Mouse (Mus musculus) adrenal gland, postnatal 14 days (tissue): ENCODE measurements at regions not wholly inside any gene's neighbourhood (a gene's known extent, or its start where the extent isn't known, plus 50 kb on each side); places are given as distances from the start of the nearest gene placed in this dataset.

Experiments used
- DNase-seq: peaks from one replicate; pipeline ENCODE4 v3.0.0; 2021; ENCODE audit warnings: mixed read lengths

- DNase-seq = no peak
These were observed 336.9 kb upstream of the Gcfc2 start for GRCm38 (mm10) chr6:81586441-81587117.

DNA sequence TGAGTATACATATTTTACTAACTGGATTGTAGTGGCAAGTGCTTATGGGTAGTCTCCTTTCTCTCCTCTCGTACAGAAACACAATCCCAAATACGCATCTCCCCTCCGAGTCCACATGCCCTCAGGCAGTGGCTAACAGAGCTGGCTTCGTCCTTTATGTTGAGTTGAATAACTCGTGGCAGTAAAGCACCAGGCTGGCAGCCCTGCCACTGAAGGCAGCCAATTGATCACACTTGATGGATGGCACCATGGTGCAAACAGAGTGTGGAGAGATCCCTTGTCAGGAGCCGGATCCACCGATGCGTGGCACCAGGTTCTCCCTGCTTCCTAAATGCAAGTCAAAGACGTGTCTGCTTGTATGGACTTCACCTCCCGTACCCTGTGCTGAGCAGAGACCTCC is 333.7 kb upstream of the Gcfc2 start:
- DNase-seq = no peak

- DNase-seq = no peak
These were observed 327.5 kb upstream of the Gcfc2 start for GRCm38 (mm10) chr6:81595926-81596325.

DNA sequence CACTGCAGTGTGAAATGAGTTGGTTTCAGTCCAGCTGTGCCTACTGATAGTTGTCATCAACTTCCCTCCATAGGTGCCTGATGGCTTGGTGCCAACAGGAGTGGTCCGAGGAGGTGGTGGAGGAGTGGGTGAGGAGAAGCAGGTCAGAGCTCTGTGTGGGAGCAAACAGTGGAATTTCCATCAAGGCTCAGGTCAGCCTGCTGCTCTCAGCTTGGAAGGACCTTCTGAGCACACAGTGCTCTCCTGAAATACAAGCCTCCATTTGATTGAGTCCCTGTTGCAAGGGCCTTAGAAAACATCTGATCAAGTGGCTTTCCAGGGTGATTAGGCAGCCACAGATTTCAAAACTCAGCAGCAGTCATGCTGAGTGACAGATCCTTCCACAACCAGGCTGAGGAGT is 314.8 kb upstream of the Gcfc2 start:
- no peak for DNase-seq

DNA sequence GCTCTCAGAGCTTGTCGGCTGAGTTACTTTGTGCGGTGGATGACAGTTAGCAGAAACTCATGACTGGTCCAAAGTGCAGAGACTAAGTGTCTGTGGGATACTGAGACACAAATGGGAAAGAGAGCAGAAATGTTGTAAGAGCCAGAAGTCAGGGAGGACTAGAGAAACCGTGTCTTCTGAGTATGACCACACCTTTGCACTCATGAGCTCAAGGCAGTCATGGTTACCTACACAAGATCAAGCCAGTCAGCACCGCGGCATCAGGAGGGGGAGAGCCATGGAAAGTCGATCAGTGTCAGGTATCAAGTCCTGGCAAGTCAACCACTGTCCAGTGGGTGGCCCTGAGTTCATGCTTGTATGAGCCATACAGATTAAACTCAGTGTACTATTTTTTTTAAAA is 311.5 kb upstream of the Gcfc2 start:
- DNase-seq = no peak

DNA sequence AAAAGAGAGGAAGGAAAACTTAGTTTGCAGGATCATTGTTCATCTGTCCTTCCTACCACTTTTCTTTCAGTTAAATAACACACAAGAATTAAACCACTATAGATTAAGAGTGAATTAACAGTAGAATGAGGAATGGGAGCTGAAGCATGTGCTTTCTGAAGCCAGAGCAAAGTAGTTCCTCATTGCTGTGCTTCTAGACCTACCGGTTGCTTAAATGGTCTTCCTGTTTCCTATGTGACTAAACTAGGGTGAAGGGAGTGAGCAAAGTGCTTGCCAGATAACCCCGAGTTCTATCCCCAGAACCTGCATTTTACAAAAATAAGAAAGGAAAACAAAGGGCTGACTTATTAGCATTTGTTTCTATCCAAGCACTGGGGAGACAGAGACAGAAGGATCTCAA is 305.5 kb upstream of the Gcfc2 start:
- no peak for DNase-seq

GRCm38 (mm10) chr6:81621028-81621427 is 302.4 kb upstream of the Gcfc2 start:
- DNase-seq = no peak

GRCm38 (mm10) chr6:81622714-81623113 is 300.8 kb upstream of the Gcfc2 start:
- no peak for DNase-seq

GRCm38 (mm10) chr6:81625016-81625415 is 298.5 kb upstream of the Gcfc2 start:
- DNase-seq = peak; percentile 25

- DNase-seq = no peak
These were observed 289.9 kb upstream of the Gcfc2 start for GRCm38 (mm10) chr6:81633586-81633985.

DNA sequence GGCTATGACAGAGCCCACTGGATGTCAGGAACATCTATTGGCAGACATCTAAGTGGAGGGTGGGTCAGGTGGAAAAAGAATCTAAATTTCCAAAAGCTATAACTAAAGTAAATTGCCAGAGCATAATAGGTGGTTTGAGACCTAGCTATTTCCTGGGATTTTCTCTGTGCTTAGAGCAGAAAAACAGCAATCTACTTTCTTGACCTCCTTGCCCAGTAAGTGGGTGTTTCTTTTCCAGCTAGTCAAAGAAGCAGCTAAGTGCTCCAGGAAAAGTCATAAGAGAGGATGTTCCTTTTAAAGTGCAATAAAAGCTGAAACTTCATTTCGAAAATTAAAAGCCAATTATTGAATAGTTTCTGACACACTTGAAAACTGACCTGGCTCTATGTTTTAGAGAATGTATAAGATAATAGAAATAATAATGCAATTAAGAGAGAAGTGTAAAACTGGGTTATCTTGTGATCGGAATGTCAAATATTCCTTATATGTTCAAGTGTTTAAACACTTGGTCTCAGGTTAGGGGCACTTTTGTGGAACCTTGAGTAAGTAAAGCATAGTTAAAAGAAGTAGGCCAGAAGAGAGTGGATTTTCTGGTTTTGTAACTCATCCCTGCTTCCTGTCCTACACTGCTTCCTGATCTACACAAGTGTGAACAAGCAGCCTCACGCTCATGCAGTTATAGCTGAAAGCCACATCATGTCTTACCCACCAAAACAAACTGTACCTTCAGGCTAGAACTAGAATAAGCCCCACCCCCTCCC is 275.7 kb upstream of the Gcfc2 start:
- DNase-seq = no peak

DNA sequence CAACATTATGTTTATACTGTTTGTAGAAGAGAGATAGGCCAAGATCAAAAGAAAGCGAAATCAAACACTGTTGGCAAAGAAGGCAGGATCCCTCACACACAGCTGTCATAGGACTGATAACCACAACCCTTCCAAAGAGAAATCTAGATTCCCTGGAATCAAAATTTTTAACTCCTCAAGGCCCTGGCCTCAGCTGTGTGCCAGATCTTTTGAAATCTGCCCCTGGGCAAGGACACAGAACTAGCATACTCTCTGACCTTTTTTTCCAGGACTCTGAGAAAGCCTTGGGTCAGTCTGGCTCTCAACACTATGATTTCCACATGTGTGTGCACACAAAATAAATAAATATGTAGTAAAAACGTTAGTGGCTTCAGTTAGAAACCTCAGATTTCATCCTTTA is 271.6 kb upstream of the Gcfc2 start:
- DNase-seq = peak; percentile 62

GRCm38 (mm10) chr6:81655205-81655604 is 268.3 kb upstream of the Gcfc2 start:
- DNase-seq = no peak

DNA sequence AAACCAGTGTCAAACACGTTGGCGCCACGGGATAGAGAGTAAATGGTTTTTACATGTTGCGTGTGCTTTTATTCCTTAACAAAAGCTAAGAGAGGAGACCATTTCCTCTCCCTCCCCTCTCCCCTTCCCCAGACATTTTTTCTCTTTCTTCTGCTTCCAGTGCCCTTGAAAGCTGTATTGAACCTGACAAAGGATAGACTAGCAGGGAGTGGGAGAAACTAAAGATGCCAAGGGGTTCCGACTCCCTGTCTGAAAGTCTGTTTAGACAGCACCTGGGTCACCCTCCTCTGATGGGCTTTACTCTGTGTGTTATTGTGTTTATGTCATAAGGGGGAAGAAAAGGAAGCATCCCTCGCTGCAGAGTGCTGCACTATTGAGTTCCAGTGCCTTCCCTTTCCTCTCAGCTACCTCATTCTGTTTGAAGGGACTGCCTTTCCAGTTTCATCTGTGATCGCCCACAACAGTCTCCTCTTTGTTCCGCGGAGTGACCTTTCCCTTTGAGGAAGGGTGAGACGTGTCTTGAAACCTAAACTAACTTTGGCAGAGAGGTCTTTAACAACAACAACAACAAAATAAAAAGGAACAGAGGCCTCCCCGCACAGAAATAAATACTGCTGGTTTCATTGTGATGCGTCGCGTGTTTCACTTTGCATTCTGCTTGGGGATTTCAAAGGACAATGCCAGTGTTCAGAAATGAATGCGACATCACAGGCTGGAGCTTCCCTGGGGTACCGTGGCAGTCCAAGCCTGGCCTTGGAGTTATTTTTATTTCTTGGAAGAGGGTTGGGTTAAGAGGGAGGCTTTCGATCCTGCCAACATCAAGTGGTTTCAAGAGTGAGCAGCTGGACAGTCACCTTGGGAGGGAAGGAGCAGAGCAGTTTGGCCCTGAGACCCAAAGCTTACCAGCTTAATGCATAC is 262.7 kb upstream of the Gcfc2 start:
- DNase-seq = peak; percentile 11

DNA sequence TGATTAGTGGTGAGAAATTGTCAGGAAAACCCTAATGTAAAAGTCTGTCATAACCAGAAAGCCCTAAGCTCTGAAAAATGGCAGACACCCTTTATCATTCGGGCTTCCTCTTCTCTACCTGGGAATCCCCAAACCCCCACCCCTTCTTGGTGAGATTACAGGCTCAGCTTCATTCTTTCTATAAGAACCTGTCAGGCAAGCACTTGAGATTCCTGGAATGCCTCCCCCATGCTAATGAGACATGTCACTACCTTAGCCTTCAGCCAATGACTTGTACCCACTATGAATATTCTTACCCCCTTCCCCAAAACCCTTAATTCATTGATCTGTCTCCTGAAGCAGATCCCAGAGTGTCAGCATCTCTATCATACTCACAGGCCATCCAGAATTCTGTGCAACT is 254.5 kb upstream of the Gcfc2 start:
- no peak for DNase-seq

DNA sequence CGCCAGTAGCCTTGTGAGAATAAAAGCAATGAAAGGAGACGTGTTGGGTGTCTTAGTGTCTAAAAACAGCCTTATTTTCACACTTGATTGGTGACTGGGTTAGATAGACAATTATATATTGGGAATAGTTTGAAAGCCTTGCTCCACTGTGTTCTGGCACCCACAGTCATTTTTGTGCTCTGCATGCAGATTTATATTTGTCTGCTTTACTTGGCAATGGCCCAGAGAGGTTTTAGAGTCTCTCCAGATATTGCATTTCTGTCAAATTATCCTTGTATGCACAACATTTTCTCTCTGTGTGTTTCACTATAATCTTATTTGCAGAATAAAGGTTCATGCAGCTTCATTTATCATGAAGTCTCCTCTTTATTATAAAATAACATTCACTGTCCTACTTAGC is 250.2 kb upstream of the Gcfc2 start:
- DNase-seq = no peak

GRCm38 (mm10) chr6:81697284-81697683 is 226.2 kb upstream of the Gcfc2 start:
- no peak for DNase-seq

DNA sequence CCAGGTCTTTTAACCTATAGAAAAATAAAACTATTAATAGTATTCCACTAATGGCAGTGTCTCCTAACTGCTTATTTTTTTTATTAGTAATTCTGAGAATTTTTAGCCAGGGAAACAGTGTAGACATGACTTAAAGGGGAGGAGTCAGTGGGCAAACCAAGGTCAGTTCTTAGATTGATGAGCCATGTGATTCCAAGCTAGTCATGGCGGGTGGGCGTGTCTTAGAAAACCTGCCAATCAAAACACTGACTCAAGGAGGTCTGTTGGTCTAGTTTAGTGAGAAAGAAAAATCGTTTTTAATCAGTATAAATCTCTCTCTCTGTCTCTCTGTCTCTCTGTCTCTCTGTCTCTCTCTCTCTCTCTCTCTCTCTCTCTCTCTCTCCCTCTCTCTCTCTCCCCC is 225.3 kb upstream of the Gcfc2 start:
- no peak for DNase-seq

- peak; percentile 5 for DNase-seq
These were observed 208.6 kb upstream of the Gcfc2 start for GRCm38 (mm10) chr6:81714867-81715266.

DNA sequence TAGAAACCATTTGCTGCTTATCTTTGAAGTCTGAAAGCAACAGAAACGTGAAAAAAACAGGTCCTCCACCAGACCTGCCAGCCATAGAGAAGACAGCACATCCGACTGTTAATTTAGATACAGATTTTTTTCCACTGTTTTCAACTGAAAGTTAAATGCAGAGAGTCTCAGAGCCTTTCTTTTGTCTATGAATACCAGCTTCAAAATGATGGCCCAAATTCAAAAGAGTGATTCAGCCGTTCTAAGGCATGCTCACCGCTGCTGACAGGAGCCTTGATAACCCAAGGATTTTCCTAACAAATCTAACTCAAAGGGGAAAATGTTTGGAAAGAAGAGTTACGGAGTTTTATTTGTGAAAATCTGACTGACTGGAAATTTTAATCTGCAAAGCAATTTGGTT is 207.1 kb upstream of the Gcfc2 start:
- DNase-seq = peak; percentile 29

GRCm38 (mm10) chr6:81724601-81725545 is 198.6 kb upstream of the Gcfc2 start:
- no peak for DNase-seq

- DNase-seq = no peak
These were observed 191.8 kb upstream of the Gcfc2 start for GRCm38 (mm10) chr6:81731631-81732030.
